Mouse (Mus musculus) limb, embryonic 11.5 days (tissue): Measurements from ENCODE around the gene Bcl7b. TPM values are rescaled to one million over a fixed set of nuclear protein-coding genes. Genes with fewer than 3 reads are reported as not detected.

Experiments
- ATAC-seq: fragments of 200-750 bp; cut with Nextera tagmentation; 2 replicates; pipeline ENCODE4 v1.8.0; 2017; ENCODE audit warnings: low read depth; ENCODE audit not compliant: insufficient number of reproducible peaks, low FRiP score, low TSS enrichment
- DNase-seq: peaks from one replicate; pipeline ENCODE4 v3.0.0-alpha.2; 2015; ENCODE audit warnings: low spot score
- H3K27ac ChIP-seq: fragments of 300-500 bp; sonication (generic); replicated peaks from 2 replicates; pipeline ENCODE4 v1.5.1; 2014; ENCODE audit warnings: low read depth, mild to moderate bottlenecking, low read length
- H3K27me3 ChIP-seq: fragments of 300-500 bp; sonication (generic); 2 replicates; pipeline ENCODE4 v1.6.1; 2014; ENCODE audit warnings: mild to moderate bottlenecking, low read length, mixed read lengths; ENCODE audit not compliant: control insufficient read depth, insufficient read depth
- H3K36me3 ChIP-seq: fragments of 300-500 bp; sonication (generic); 2 replicates; pipeline ENCODE4 v1.6.1; 2014; ENCODE audit warnings: mild to moderate bottlenecking, low read length, moderate library complexity, mixed read lengths; ENCODE audit not compliant: control insufficient read depth, insufficient read depth
- H3K4me1 ChIP-seq: fragments of 300-500 bp; sonication (generic); 2 replicates; pipeline ENCODE4 v1.6.1; 2014; ENCODE audit warnings: low read length, mixed read lengths; ENCODE audit not compliant: control insufficient read depth, insufficient read depth
- H3K4me2 ChIP-seq: fragments of 300-500 bp; sonication (generic); 2 replicates; pipeline ENCODE4 v1.6.1; 2014; ENCODE audit warnings: low read depth, mild to moderate bottlenecking, moderate library complexity; ENCODE audit not compliant: severe bottlenecking
- H3K4me3 ChIP-seq: fragments of 300-500 bp; sonication (generic); 2 replicates; pipeline ENCODE4 v1.5.1; 2014; ENCODE audit warnings: low read depth, low read length
- H3K9ac ChIP-seq: fragments of 300-500 bp; sonication (generic); 2 replicates; pipeline ENCODE4 v1.6.1; 2014; ENCODE audit warnings: mild to moderate bottlenecking, low read length
- H3K9me3 ChIP-seq: fragments of 300-500 bp; sonication (generic); 2 replicates; pipeline ENCODE4 v1.6.1; 2016; ENCODE audit warnings: low read length; ENCODE audit not compliant: control insufficient read depth
- WGBS: fragments of 180-500 bp; shearing (Covaris S2); extraction: QIAGEN DNeasy Blood & Tissue Kit; methylation state at CpG from one replicate; pipeline ENCODE4 v1.1.7; 2014; 5-methylcytosine and 5-hydroxymethylcytosine counted together
- polyA plus RNA-seq: library from polyadenylated mRNA; unstranded; fragments of >200 nt; fragmentation: Nextera tagmentation; extraction: Ambion mirVana; gene quantifications from 2 replicates; pipeline ENCODE4 v1.2.1, GENCODE M21; 2014

Gene Bcl7b
- 39.5 and 45.6 TPM in 2 replicates for polyA plus RNA-seq

- Histone ChIP-seq H3K27me3 (no peaks in the 10 kb centered on the region), H3K27ac (peak within 1 kb of the TSS; percentile 97), H3K4me3 (peak within 1 kb of the TSS; percentile 71), H3K9me3 (no peaks in the 10 kb centered on the region), H3K36me3 (peaks cover 6% of the 10 kb centered on the region; the same call in 1 of the 2 replicates), H3K4me1 (no peaks in the 10 kb centered on the region), H3K9ac (peak within 1 kb of the TSS; percentile 83), H3K4me2 (peak within 1 kb of the TSS; percentile 82)
- peak; percentile 97 for ATAC-seq
- DNase-seq: peak; percentile 98
- 2% methylated on average over 80 of the region's 95 CpGs for WGBS
Measured at GRCm38 (mm10) chr5:135168063-135169062, at the start of gene Bcl7b. Bcl7b (plus strand) TSS chr5:135168283.

- no peak overlapping the region for H3K27ac ChIP-seq
- peak; percentile 65 for DNase-seq
- no peak overlapping the region for H3K9ac ChIP-seq
Measured at GRCm38 (mm10) chr5:135118589-135119081, 49.4 kb upstream of the Bcl7b start.

GRCm38 (mm10) chr5:135120753-135121152 lies 47.3 kb upstream of the Bcl7b start:
- no peak for ATAC-seq
- H3K27ac ChIP-seq: no peak overlapping the region
- no peaks in the 10 kb centered on the region for H3K9me3 ChIP-seq

More at GRCm38 (mm10) chr5:135118589-135119081, 49.4 kb upstream of the Bcl7b start:
- no peaks in the 10 kb centered on the region for H3K36me3 ChIP-seq
- no peak overlapping the region for H3K4me2 ChIP-seq
- no peak overlapping the region for H3K4me3 ChIP-seq
- H3K4me1 ChIP-seq: no peaks in the 10 kb centered on the region
- H3K27me3 ChIP-seq: peaks cover 11% of the 10 kb centered on the region
- ATAC-seq: no peak
- no peaks in the 10 kb centered on the region for H3K9me3 ChIP-seq
- WGBS: 24% methylated on average over 6 of the region's 6 CpGs

GRCm38 (mm10) chr5:135126121-135126520 lies 42.0 kb upstream of the Bcl7b start:
- no peak overlapping the region for H3K4me2 ChIP-seq
- ATAC-seq (no peak), DNase-seq (no peak)
- peaks cover 8% of the 10 kb centered on the region for H3K27me3 ChIP-seq
- H3K27ac ChIP-seq: no peak overlapping the region
- no peak overlapping the region for H3K4me3 ChIP-seq
- no peaks in the 10 kb centered on the region for H3K36me3 ChIP-seq
- H3K4me1 ChIP-seq: no peaks in the 10 kb centered on the region
- WGBS: 57% methylated on average over 6 of the region's 6 CpGs
- H3K9me3 ChIP-seq: no peaks in the 10 kb centered on the region
- no peak overlapping the region for H3K9ac ChIP-seq

More at GRCm38 (mm10) chr5:135120753-135121152, 47.3 kb upstream of the Bcl7b start:
- Histone ChIP-seq H3K4me1 (no peaks in the 10 kb centered on the region), H3K4me2 (no peak overlapping the region), H3K9ac (no peak overlapping the region), H3K36me3 (no peaks in the 10 kb centered on the region), H3K27me3 (peaks cover 11% of the 10 kb centered on the region), H3K4me3 (no peak overlapping the region)
- WGBS: 68% methylated on average over 4 of the region's 4 CpGs
- no peak for DNase-seq

DNA sequence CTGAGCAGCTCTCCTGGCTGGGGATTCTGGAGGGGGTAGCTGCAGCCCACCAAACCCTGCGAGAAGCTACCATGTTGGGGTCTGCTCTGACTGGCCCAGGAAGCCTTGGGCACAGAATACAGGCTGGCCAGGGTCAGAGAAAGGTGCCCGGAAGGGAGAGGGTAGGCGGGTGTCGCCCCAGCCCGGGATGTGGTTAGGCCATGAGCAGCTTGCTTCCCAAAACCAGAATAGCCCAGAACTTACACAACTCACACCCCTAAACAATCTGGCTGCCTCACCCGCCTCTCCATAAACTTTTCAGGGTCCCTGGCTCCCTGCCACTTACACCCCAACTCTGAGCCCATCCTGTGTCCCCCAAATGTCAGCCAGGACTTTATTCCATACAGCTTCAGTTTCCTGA lies 40.4 kb upstream of the Bcl7b start:
- DNase-seq (no peak), ATAC-seq (no peak)
- Histone ChIP-seq H3K4me1 (no peaks in the 10 kb centered on the region), H3K27me3 (peaks cover 7% of the 10 kb centered on the region), H3K9ac (no peak overlapping the region), H3K9me3 (no peaks in the 10 kb centered on the region), H3K27ac (no peak overlapping the region), H3K4me3 (no peak overlapping the region), H3K4me2 (no peak overlapping the region), H3K36me3 (no peaks in the 10 kb centered on the region)
- 79% methylated on average over 6 of the region's 6 CpGs for WGBS

DNA sequence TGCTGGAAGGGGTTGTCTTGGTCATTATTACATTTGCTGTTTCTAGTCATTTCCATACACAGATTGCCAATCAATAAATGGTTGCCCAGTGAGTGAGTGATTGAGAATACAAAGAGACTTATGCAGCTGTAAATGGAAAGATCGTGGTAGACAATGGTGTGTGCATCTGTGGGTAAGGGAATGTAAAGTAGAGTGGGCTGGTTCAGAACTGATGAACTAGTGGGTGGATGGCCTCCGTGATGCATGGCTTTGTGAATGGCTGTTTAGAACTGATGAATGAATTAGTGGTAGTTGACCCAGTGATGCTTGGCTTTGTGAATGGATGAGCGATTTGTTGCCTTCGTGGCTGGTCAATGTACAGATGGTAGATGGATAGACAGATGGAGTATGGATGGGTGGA lies 38.3 kb upstream of the Bcl7b start:
- Histone ChIP-seq H3K9ac (no peak overlapping the region), H3K4me3 (no peak overlapping the region), H3K4me2 (no peak overlapping the region), H3K9me3 (no peaks in the 10 kb centered on the region), H3K27ac (no peak overlapping the region), H3K4me1 (no peaks in the 10 kb centered on the region), H3K36me3 (no peaks in the 10 kb centered on the region), H3K27me3 (peaks cover 26% of the 10 kb centered on the region)
- ATAC-seq (no peak), DNase-seq (no peak)
- 86% methylated on average over 4 of the region's 4 CpGs for WGBS

- Histone ChIP-seq H3K4me2 (0 out of 2 replicates have a peak overlapping the region, but pooled peaks have one; percentile 4), H3K36me3 (no peaks in the 10 kb centered on the region), H3K9me3 (no peaks in the 10 kb centered on the region), H3K27ac (no peak overlapping the region), H3K27me3 (peaks cover 26% of the 10 kb centered on the region), H3K4me3 (no peak overlapping the region), H3K4me1 (no peaks in the 10 kb centered on the region), H3K9ac (no peak overlapping the region)
- WGBS: 5% methylated on average over 26 of the region's 26 CpGs
- DNase-seq (peak; percentile 50), ATAC-seq (no peak)
Measured at GRCm38 (mm10) chr5:135133736-135134405, 34.2 kb upstream of the Bcl7b start.

- Histone ChIP-seq H3K27me3 (peaks cover 26% of the 10 kb centered on the region), H3K36me3 (no peaks in the 10 kb centered on the region), H3K9me3 (no peaks in the 10 kb centered on the region), H3K9ac (no peak overlapping the region), H3K4me1 (no peaks in the 10 kb centered on the region), H3K4me3 (no peak overlapping the region), H3K27ac (no peak overlapping the region), H3K4me2 (0 out of 2 replicates have a peak overlapping the region, but pooled peaks have one; percentile 4)
- no peak for ATAC-seq
- 3% methylated on average over 8 of the region's 8 CpGs for WGBS
- DNase-seq: peak; percentile 61
Measured at GRCm38 (mm10) chr5:135134534-135134933, 33.5 kb upstream of the Bcl7b start.
